Mouse (Mus musculus): ENCODE measurements around the gene Pomt2. TPM values are rescaled to one million over a fixed set of nuclear protein-coding genes. Genes with fewer than 3 reads are reported as not detected.
A peak's percentile ranks its signal among the peaks of the same experiment; 100 is the strongest.

The Pomt2 gene
- polyA plus RNA-seq, 1 experiment from 2014 or later: 14.5 TPM

DNA sequence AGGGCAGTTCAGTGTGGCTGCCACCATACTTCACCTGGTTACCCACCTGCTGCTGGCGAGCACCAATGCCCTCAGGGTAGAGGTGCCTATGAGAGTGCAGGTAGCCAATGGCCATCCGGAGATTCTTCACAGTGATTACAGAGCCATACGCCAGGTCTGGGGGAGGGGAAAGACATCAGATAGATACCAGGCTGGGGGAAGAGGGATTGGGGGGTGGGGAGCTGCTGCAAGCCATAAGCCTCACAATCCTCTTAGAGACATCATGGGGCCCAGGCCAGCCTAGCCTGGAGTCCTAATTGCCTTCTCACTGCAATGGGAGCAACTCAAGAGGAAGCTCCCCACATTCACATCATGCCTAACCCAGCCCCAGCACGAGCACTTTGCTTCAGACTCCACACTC, 20.5 kb downstream of the Pomt2 start:
- Histone ChIP-seq H3K9me3 (replicated peaks) (no peaks in the 10 kb centered on the region), H3K4me1 (no peaks in the 10 kb centered on the region), H3K36me3 (peaks cover 22% of the 10 kb centered on the region), H3K27ac (replicated peaks) (no peak overlapping the region), H3K9ac (no peak overlapping the region), H3K4me2 (replicated peaks) (no peak overlapping the region), H3K27me3 (no peaks in the 10 kb centered on the region), H3K4me3 (replicated peaks) (no peak overlapping the region)
- WGBS: 54% methylated on average over 4 of the region's 4 CpGs
- ATAC-seq (ENCODE audit: insufficient number of reproducible peaks, low FRiP score, low TSS enrichment, low read depth): no peak

DNA sequence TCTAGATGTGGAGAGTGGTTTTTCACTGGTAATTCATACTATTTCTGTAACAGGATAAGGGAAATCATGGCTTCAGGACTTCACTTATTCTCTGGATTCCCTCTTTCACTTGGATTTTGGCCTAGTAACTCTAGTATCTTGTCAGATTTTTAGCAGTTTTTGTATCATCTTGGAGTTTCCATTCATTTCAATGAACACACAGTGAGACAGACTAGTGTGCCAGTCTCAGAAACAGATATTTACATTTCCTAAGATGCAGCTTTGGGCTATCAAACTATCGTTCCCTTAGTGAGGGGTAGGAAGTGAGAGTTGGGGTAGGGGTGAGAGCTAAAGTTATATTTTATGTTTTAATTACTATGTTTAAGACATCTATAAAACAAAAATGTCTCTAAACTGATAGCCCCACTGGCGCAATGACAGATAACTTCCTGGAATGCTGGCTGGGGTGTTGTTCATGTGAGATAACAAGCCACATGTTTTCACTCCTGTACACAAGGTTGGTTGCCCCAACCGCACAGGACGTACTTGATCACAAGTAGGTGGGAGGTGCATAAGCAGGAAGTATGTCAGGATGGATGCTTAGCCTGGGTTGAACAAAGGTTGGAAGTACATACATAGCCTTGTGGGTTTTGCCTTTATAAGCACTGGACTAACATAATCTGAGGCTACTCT, 25.7 kb downstream of the Pomt2 start:
- Histone ChIP-seq H3K36me3 (peaks cover 19% of the 10 kb centered on the region), H3K4me1 (no peaks in the 10 kb centered on the region), H3K9ac (no peak overlapping the region), H3K9me3 (replicated peaks) (no peaks in the 10 kb centered on the region), H3K4me3 (replicated peaks) (no peak overlapping the region), H3K4me2 (replicated peaks) (no peak overlapping the region), H3K27me3 (no peaks in the 10 kb centered on the region), H3K27ac (replicated peaks) (no peak overlapping the region)
- 92% methylated on average over 4 of the region's 4 CpGs for WGBS
- ATAC-seq (ENCODE audit: insufficient number of reproducible peaks, low FRiP score, low TSS enrichment, low read depth): no peak

DNA sequence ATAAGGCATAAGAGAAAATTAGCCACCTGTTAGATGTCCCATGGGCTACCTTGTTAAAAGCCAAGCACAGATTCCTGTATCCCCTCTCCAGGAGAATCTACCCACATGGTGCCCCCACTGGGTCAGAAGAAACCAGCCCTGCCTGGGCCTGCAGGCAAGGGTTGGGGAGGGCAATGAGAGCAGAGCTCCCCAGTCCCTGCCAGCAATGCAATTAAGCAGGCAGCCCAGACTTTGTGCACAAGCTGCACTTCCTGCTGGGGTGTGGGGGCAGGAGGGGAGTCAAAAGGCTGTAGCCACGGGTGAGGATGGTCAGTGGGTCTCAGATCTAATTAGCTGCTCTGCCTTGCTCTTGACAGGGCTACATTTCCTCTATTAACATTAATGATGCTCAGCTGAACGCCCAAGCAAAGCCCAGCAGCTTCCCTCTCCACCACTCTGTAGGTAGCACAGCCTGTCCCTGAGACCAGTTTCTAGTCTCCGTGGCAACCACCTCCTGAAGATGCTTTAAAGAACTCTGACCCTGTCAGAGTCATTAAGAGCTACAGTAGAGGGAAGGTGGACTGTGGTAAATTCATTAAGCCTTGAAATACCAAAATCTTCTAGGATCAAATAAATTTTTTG, 40.3 kb downstream of the Pomt2 start:
- peaks cover 20% of the 10 kb centered on the region for H3K36me3 ChIP-seq
- no peak for ATAC-seq (ENCODE audit: insufficient number of reproducible peaks, low FRiP score, low TSS enrichment, low read depth)
- peaks cover 7% of the 10 kb centered on the region for H3K27me3 ChIP-seq
- WGBS: 36% methylated on average over 3 of the region's 3 CpGs
- no peaks in the 10 kb centered on the region for H3K9me3 ChIP-seq (replicated peaks)
- H3K4me1 ChIP-seq: peaks cover under 1% of the 10 kb centered on the region
- no peak overlapping the region for H3K27ac ChIP-seq (replicated peaks)
- no peak overlapping the region for H3K4me2 ChIP-seq (replicated peaks)
- no peak overlapping the region for H3K9ac ChIP-seq
- no peak overlapping the region for H3K4me3 ChIP-seq (replicated peaks)

DNA sequence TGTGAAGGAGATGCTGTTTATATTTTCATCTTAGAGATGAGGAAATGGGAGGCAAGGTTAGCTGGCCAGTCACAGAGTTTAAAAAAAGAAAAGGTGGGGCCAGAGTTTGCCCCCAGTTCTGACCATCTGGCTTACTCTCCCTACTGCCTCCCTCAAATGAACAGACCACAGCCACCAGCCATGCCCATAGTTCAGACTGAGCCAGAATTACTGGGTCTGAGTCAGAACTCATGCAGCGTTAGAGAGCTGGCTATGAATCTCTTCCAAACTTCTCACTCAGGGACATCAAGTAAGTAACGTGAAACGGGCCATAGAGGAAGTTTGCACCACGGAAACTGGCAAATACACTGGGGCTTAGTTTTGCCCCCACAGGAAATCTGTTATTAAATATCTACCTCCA, 43.0 kb downstream of the Pomt2 start:
- ATAC-seq (ENCODE audit: insufficient number of reproducible peaks, low FRiP score, low TSS enrichment, low read depth): no peak
- WGBS: 66% methylated on average over 4 of the region's 4 CpGs
- Histone ChIP-seq H3K9ac (no peak overlapping the region), H3K9me3 (replicated peaks) (no peaks in the 10 kb centered on the region), H3K27ac (replicated peaks) (no peak overlapping the region), H3K4me3 (replicated peaks) (no peak overlapping the region), H3K36me3 (0 out of 2 replicates have a peak, but pooled peaks cover 3% of the 10 kb centered on the region), H3K4me1 (peaks cover 10% of the 10 kb centered on the region), H3K27me3 (peaks cover 20% of the 10 kb centered on the region), H3K4me2 (replicated peaks) (no peak overlapping the region)

DNA sequence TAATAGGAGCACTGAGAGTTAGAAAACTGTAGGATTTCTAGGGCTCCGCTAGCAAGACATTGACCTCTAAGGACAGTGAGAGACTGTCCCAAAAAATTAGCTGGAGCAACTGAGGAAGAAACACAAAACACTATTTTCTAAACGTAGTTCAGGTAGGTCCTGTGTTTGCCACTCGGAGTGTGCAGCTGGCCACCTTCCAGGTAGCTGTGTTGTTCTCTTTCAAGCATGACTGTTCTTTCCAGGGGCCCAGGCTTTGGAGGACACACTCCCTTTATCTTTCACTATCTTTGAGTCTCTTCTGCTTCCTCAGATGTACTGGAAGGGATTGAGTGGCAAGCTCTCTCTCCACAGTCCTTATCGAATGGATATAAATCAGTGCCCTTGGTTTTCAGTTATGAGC, 44.3 kb downstream of the Pomt2 start:
- no peak for ATAC-seq (ENCODE audit: insufficient number of reproducible peaks, low FRiP score, low TSS enrichment, low read depth)
- H3K36me3 ChIP-seq: 0 out of 2 replicates have a peak, but pooled peaks cover 3% of the 10 kb centered on the region
- H3K4me1 ChIP-seq: peaks cover 10% of the 10 kb centered on the region
- H3K27ac ChIP-seq (replicated peaks): no peak overlapping the region
- H3K27me3 ChIP-seq: peaks cover 20% of the 10 kb centered on the region
- no peak overlapping the region for H3K4me2 ChIP-seq (replicated peaks)
- H3K9me3 ChIP-seq (replicated peaks): no peaks in the 10 kb centered on the region
- 86% methylated on average over 4 of the region's 4 CpGs for WGBS
- H3K9ac ChIP-seq: no peak overlapping the region
- no peak overlapping the region for H3K4me3 ChIP-seq (replicated peaks)

DNA sequence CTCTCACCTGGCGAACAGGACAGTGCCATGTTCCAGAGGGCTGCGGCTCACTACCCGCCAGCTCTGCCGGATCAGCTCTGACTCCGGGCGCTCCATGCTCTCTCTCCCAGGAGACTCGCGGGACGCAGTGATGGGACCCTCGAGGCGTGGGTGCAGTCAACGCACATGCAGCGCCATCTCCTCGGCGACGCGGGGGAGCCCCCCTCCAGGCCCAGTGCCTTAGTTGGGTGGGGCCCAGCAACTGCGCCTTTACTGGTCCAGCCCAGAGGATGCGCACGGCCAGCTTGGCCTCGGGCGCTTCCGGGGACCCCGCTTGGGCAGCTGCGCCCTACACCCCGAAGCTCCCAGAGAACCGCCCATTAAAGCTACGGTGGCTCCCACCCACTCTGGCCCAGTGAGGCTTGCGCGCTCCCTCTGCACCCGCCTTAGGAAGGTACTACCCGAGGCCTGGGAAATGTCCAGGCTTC, 45.6 kb downstream of the Pomt2 start, which contains the start of gene Ngb:
TSS of gene Ngb (minus strand) at position 375 of the 467 bp plus-strand sequence.
- no peaks in the 10 kb centered on the region for H3K9me3 ChIP-seq (replicated peaks)
- peak within 1 kb of the TSS; percentile 27 for H3K4me3 ChIP-seq (replicated peaks)
- WGBS: 2% methylated on average over 32 of the region's 32 CpGs
- no peak for ATAC-seq (ENCODE audit: insufficient number of reproducible peaks, low FRiP score, low TSS enrichment, low read depth)
- no peak within 1 kb of the TSS for H3K9ac ChIP-seq
- H3K36me3 ChIP-seq: no peaks in the 10 kb centered on the region
- H3K4me1 ChIP-seq: peaks cover 10% of the 10 kb centered on the region
- H3K27ac ChIP-seq (replicated peaks): no peak within 1 kb of the TSS
- H3K4me2 ChIP-seq (replicated peaks): peak within 1 kb of the TSS; percentile 50
- H3K27me3 ChIP-seq: peaks cover 20% of the 10 kb centered on the region

DNA sequence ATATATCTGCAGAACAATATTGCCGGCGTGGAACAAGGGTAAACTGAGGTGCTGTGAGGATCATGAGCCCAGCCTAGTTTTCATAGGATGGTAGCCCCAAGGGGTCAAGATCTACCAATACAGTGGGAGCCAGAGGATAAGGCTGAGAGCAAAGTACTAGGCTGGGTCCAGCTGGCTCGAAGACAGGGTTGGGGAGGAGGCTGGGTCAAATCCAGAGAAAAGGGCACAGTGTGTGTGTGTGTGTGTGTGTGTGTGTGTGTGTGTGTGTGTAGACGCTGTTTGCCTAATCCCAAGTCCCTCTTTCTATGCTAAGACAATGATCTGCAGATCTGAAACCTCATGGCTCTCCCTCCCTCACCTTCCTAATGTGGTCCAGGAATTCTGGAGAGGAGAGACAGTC, 47.4 kb downstream of the Pomt2 start:
- H3K4me3 ChIP-seq (replicated peaks): no peak overlapping the region
- H3K27ac ChIP-seq (replicated peaks): no peak overlapping the region
- ATAC-seq (ENCODE audit: insufficient number of reproducible peaks, low FRiP score, low TSS enrichment, low read depth): no peak
- H3K4me2 ChIP-seq (replicated peaks): no peak overlapping the region
- 81% methylated on average over 4 of the region's 4 CpGs for WGBS
- H3K27me3 ChIP-seq: peaks cover 20% of the 10 kb centered on the region
- no peak overlapping the region for H3K9ac ChIP-seq
- no peaks in the 10 kb centered on the region for H3K36me3 ChIP-seq
- H3K9me3 ChIP-seq (replicated peaks): no peaks in the 10 kb centered on the region
- H3K4me1 ChIP-seq: peaks cover 10% of the 10 kb centered on the region

DNA sequence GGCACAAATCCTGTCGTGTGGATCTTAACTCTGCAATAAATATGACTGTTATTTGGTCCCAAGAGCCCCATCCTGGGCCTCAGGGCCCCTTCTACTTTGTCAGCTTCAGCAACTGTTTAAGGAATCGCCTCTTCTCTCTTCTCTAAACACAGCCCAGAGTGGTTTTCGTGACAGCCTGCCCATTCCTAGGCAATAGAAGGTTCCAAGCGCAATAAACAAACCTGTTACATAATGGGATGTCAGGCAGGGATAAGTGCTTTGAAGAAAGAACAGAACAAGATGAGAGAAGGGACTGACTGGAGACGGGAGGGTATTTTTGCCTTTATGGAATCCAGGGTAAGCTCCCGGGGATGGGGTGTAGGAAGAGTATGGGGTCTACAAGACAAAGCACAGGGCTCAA, 54.1 kb downstream of the Pomt2 start:
- H3K27ac ChIP-seq (replicated peaks): no peak overlapping the region
- no peaks in the 10 kb centered on the region for H3K9me3 ChIP-seq (replicated peaks)
- ATAC-seq (ENCODE audit: insufficient number of reproducible peaks, low FRiP score, low TSS enrichment, low read depth): no peak
- no peaks in the 10 kb centered on the region for H3K4me1 ChIP-seq
- H3K27me3 ChIP-seq: no peaks in the 10 kb centered on the region
- H3K4me3 ChIP-seq (replicated peaks): no peak overlapping the region
- no peaks in the 10 kb centered on the region for H3K36me3 ChIP-seq
- no peak overlapping the region for H3K4me2 ChIP-seq (replicated peaks)
- 68% methylated on average over 6 of the region's 6 CpGs for WGBS
- H3K9ac ChIP-seq: no peak overlapping the region

DNA sequence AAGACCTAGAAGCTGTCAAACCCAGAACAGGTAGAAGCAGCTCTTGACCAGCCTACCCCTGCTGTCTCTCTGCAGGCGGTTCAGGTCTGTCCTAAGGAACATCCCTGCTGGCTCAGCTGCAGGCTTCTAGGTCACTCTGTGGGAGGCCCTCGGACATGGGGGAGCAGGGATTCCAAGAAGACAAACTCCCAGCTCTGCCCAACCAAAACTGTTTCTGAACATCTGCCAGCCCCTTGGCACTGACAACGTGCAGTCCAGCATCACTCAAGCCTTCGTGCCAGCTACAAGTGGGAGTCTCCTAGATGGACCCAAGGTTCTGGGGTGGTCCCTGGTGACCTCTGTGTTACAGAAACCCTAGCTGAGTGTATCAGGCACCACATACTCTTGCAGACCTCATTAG, 54.5 kb downstream of the Pomt2 start:
- H3K27ac ChIP-seq (replicated peaks): no peak overlapping the region
- no peak overlapping the region for H3K4me3 ChIP-seq (replicated peaks)
- H3K27me3 ChIP-seq: no peaks in the 10 kb centered on the region
- no peaks in the 10 kb centered on the region for H3K9me3 ChIP-seq (replicated peaks)
- 73% methylated on average over 4 of the region's 4 CpGs for WGBS
- H3K36me3 ChIP-seq: no peaks in the 10 kb centered on the region
- H3K9ac ChIP-seq: no peak overlapping the region
- no peaks in the 10 kb centered on the region for H3K4me1 ChIP-seq
- ATAC-seq (ENCODE audit: insufficient number of reproducible peaks, low FRiP score, low TSS enrichment, low read depth): no peak
- no peak overlapping the region for H3K4me2 ChIP-seq (replicated peaks)

DNA sequence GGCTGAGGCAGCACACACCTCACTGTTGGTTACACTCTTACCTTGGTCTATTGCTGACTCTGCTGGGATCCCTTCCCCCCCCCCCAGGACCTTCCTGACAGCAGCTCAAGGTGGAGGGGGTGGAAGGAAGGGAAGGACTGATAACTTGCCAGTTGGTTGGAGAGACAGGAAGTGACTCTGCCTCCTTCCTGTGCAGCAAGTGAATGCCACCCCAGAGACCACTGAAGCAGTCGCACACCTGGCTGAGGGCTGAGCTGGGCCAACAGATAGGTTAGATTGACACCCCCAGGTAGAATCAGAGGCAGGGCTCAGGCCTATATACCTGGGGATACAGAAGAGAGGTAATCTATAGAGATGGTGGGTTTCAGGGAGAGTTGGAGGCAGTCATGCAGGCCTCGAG, 55.9 kb downstream of the Pomt2 start:
- Histone ChIP-seq H3K27ac (replicated peaks) (no peak overlapping the region), H3K4me2 (replicated peaks) (no peak overlapping the region), H3K27me3 (no peaks in the 10 kb centered on the region), H3K9me3 (replicated peaks) (no peaks in the 10 kb centered on the region), H3K36me3 (no peaks in the 10 kb centered on the region), H3K4me1 (no peaks in the 10 kb centered on the region), H3K4me3 (replicated peaks) (no peak overlapping the region), H3K9ac (no peak overlapping the region)
- 76% methylated on average over 2 of the region's 2 CpGs for WGBS
- ATAC-seq (ENCODE audit: insufficient number of reproducible peaks, low FRiP score, low TSS enrichment, low read depth): no peak

DNA sequence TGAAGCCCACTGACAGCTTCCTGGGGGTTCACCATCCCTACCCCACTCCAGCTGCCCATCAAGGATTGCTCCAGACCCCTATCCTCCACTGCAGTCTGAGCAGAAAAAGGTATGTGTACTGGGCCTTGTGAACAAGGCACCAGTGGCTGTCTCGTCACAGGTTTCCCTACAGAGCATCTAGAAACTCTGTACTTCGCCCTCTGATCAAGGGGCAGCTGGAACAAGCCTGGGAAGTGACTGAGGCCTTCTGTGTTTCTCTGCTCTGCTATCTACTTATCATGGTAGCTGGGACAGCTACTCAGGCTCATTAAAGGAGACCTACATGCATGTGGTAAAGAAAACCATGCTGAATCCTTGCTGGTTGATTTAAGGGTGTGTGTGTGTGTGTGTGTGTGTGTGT, 58.1 kb downstream of the Pomt2 start:
- H3K27me3 ChIP-seq: no peaks in the 10 kb centered on the region
- H3K36me3 ChIP-seq: no peaks in the 10 kb centered on the region
- no peaks in the 10 kb centered on the region for H3K4me1 ChIP-seq
- no peak for ATAC-seq (ENCODE audit: insufficient number of reproducible peaks, low FRiP score, low TSS enrichment, low read depth)
- H3K9ac ChIP-seq: no peak overlapping the region
- H3K9me3 ChIP-seq (replicated peaks): no peaks in the 10 kb centered on the region
- H3K4me2 ChIP-seq (replicated peaks): no peak overlapping the region
- no peak overlapping the region for H3K27ac ChIP-seq (replicated peaks)
- 79% methylated on average over 2 of the region's 2 CpGs for WGBS
- H3K4me3 ChIP-seq (replicated peaks): no peak overlapping the region

DNA sequence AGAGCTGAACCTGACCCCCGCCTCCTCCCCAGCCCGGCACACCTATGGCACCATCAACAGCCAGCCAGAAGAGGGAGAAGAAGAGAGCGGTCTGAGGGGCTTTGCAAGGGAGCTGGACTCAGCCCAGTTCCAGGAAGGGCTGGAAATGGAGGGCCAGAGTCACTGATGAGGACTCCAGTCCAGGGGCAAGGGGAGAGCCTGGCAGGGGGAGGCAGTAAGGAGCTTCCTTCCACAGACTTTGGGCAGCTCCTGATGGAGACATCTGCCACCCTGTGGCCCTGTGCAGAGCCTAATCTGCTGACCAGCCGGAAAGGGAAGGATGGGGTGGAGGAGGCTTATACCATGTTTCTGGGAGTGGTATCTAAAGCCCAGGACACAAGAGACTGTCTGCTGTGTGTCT, 58.5 kb downstream of the Pomt2 start:
- Histone ChIP-seq H3K27ac (replicated peaks) (no peak overlapping the region), H3K9me3 (replicated peaks) (no peaks in the 10 kb centered on the region), H3K36me3 (no peaks in the 10 kb centered on the region), H3K4me3 (replicated peaks) (no peak overlapping the region), H3K4me2 (replicated peaks) (no peak overlapping the region), H3K27me3 (no peaks in the 10 kb centered on the region), H3K9ac (no peak overlapping the region), H3K4me1 (no peaks in the 10 kb centered on the region)
- no peak for ATAC-seq (ENCODE audit: insufficient number of reproducible peaks, low FRiP score, low TSS enrichment, low read depth)
- 70% methylated on average over 4 of the region's 4 CpGs for WGBS

Data from embryonic facial prominence, embryonic 15.5 days (tissue).